Mouse (Mus musculus) cerebellum, adult 2 months (tissue): Measurements from ENCODE around the gene Bcan.

Source experiments
- CTCF ChIP-seq: fragments of 200-500 bp; IDR thresholded peaks from 2 replicates; pipeline ENCODE4 v1.5.1; 2011; ENCODE audit warnings: low read depth, mild to moderate bottlenecking, control low read depth, low read length, moderate library complexity, borderline replicate concordance; ENCODE audit not compliant: insufficient read depth
- POLR2A ChIP-seq: fragments of 200-500 bp; IDR thresholded peaks from 2 replicates; pipeline ENCODE4 v1.6.1; 2011; ENCODE audit warnings: low read length, control low read depth, borderline replicate concordance; ENCODE audit not compliant: insufficient read depth

DNA sequence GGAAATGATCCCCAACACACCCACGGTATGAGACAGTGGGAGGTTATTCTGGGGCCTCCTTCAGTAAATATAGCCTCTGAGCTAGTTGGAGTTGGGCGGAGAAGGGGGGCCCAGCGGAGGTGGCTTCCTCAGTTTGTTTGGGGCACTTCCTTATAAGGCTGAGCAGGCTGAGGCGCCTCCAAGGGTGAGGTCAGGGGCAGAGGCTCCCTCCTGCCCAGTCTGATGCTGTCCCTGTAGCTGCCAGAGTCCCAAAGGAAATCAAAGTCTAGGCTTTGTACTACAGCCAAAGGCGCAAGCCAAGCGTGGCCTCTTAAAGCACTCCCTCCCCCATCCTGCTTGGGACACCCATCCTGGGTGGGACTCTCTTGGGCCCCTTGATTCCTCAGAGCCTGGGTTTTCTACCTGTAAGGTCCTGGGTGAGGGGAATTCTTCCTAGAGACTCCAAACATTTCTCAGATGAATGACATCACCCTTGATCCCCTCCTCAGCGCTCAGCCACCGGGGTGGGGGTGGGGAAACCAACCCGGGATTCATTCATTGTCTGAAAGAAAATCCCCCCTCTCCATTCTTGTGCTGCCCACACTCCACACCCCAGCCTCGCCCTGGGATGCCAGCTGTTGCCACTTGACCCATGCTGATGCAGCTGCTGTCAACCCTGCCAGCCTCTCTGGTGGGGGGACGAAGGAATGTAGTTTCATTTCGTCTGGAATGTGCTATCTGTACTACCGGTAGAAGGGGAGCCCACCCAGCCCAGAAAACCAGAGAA, 17.0 kb downstream of the Bcan start:
- TF ChIP-seq CTCF: no peak
- no peak for TF ChIP-seq POLR2A
